Mouse (Mus musculus): ENCODE results near the gene Insc. TPM values are rescaled to one million over a fixed set of nuclear protein-coding genes. Genes with fewer than 3 reads are reported as not detected.
"Not testable (repeated sequence)": the region's sequence is repeated elsewhere in the genome, so short reads cannot be mapped to it uniquely, and the experiment has no call there.

Insc gene
- 5.7 and 7.0 TPM in 2 replicates for polyA plus RNA-seq (2016; fragmentation: Nextera tagmentation; extraction: Ambion mirVana)

- no peak within 1 kb of the TSS for H3K9ac ChIP-seq
- no peak within 1 kb of the TSS for H3K4me2 ChIP-seq (replicated peaks)
- peaks cover 4% of the 10 kb centered on the region; the same call in 1 of the 2 replicates for H3K27me3 ChIP-seq
- WGBS, result 68% methylated on average over 5 of the region's 5 CpGs
- H3K4me3 ChIP-seq, result no peak within 1 kb of the TSS
- no peaks in the 10 kb centered on the region for H3K36me3 ChIP-seq
- ATAC-seq (ENCODE audit: insufficient number of reproducible peaks, insufficient read depth, low FRiP score, low TSS enrichment), result no peak
- H3K4me1 ChIP-seq, result peaks cover 15% of the 10 kb centered on the region; the same call in 1 of the 2 replicates
- H3K9me3 ChIP-seq, result no peaks in the 10 kb centered on the region
- no peak within 1 kb of the TSS for H3K27ac ChIP-seq
These were observed at the start of gene Insc for GRCm38 (mm10) chr7:114743022-114743780. Gene Insc, plus strand, starts transcription at chr7:114743694.

- no peaks in the 10 kb centered on the region for H3K4me1 ChIP-seq
- no peaks in the 10 kb centered on the region for H3K27me3 ChIP-seq
- no peak overlapping the region for H3K4me3 ChIP-seq
- no peak overlapping the region for H3K4me2 ChIP-seq (replicated peaks)
- no peak for ATAC-seq (ENCODE audit: insufficient number of reproducible peaks, insufficient read depth, low FRiP score, low TSS enrichment)
- no peak overlapping the region for H3K27ac ChIP-seq
- H3K36me3 ChIP-seq, result no peaks in the 10 kb centered on the region
- H3K9me3 ChIP-seq, result no peaks in the 10 kb centered on the region
- H3K9ac ChIP-seq, result no peak overlapping the region
- WGBS, result 46% methylated on average over 2 of the region's 2 CpGs
These were observed 42.6 kb upstream of the Insc start for GRCm38 (mm10) chr7:114700871-114701270.

DNA sequence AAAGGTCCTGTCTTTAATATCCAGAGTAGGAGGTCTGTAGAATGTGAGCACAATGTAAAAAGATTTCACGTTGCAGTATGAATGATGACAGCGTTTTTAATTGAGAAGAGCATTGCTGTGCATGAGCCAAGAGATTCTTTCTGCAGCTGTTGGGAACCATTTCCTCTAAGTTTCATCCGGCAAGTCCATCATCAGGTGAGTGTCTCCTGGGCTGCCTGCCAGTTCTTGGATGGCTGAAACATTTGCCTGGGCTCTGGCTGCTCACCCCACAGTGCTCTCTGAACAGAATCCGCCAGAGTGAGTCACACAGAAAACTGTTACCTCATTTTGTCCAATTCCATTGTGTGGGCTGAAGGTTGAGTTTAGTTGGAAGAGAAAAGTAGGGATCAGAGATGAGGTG is 36.8 kb upstream of the Insc start:
- no peaks in the 10 kb centered on the region for H3K9me3 ChIP-seq
- ATAC-seq (ENCODE audit: insufficient number of reproducible peaks, insufficient read depth, low FRiP score, low TSS enrichment), result no peak
- H3K4me1 ChIP-seq, result no peaks in the 10 kb centered on the region
- no peak overlapping the region for H3K27ac ChIP-seq
- H3K9ac ChIP-seq, result no peak overlapping the region
- no peak overlapping the region for H3K4me2 ChIP-seq (replicated peaks)
- WGBS, result 82% methylated on average over 4 of the region's 4 CpGs
- H3K36me3 ChIP-seq, result no peaks in the 10 kb centered on the region
- no peak overlapping the region for H3K4me3 ChIP-seq
- H3K27me3 ChIP-seq, result no peaks in the 10 kb centered on the region

GRCm38 (mm10) chr7:114707398-114707797 is 36.1 kb upstream of the Insc start:
- H3K9ac ChIP-seq, result no peak overlapping the region
- no peak overlapping the region for H3K27ac ChIP-seq
- no peaks in the 10 kb centered on the region for H3K27me3 ChIP-seq
- no peaks in the 10 kb centered on the region for H3K9me3 ChIP-seq
- no peak overlapping the region for H3K4me2 ChIP-seq (replicated peaks)
- H3K4me3 ChIP-seq, result no peak overlapping the region
- H3K4me1 ChIP-seq, result no peaks in the 10 kb centered on the region
- H3K36me3 ChIP-seq, result no peaks in the 10 kb centered on the region
- no peak for ATAC-seq (ENCODE audit: insufficient number of reproducible peaks, insufficient read depth, low FRiP score, low TSS enrichment)
- WGBS, result 67% methylated on average over 1 of the region's 1 CpGs

DNA sequence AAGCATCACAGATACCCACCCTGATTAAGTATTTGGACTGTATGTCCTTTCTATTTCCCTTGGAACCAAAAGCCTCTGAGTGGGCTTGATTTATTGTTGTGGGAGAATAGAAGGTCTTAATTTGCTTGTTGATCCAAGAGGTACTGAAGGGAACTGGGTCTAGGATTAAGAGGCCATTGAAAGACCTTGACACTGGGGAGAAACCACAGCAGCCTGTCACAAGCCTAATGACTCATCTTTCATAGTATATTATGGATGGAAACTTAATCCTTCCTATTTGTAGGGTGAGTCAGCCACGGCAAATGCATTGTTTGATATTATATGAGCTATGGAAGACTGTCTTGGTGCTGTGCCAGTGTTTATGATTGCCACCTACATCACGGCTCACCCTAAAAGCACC is 33.1 kb upstream of the Insc start:
- Histone ChIP-seq H3K4me3 (no peak overlapping the region), H3K36me3 (no peaks in the 10 kb centered on the region), H3K9me3 (no peaks in the 10 kb centered on the region), H3K27ac (no peak overlapping the region), H3K4me1 (no peaks in the 10 kb centered on the region), H3K4me2 (replicated peaks) (no peak overlapping the region), H3K27me3 (no peaks in the 10 kb centered on the region), H3K9ac (no peak overlapping the region)
- 66% methylated on average over 2 of the region's 2 CpGs for WGBS
- no peak for ATAC-seq (ENCODE audit: insufficient number of reproducible peaks, insufficient read depth, low FRiP score, low TSS enrichment)

DNA sequence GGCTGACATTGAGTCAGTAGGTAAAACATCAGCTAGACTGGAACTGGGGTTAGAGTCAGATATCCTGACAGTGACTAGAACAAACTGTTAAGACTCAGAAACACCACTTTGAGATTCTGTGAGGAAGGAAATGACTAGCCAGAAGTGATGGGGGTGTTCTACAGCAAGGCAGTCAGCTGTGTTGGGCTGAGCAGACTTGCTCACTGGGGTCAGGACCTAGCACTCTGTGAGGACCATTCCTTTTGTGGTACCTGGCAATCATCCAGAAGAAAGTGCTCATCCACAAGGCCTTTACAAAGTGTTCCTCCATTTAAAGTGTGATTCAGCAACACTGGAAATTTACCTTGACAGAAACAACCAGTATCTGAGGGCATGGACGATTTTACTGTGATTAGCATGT is 31.0 kb upstream of the Insc start:
- H3K27ac ChIP-seq, result no peak overlapping the region
- ATAC-seq (ENCODE audit: insufficient number of reproducible peaks, insufficient read depth, low FRiP score, low TSS enrichment), result no peak
- H3K36me3 ChIP-seq, result no peaks in the 10 kb centered on the region
- WGBS, result 67% methylated on average over 1 of the region's 1 CpGs
- H3K27me3 ChIP-seq, result peaks cover 11% of the 10 kb centered on the region
- H3K4me2 ChIP-seq (replicated peaks), result no peak overlapping the region
- H3K9me3 ChIP-seq, result no peaks in the 10 kb centered on the region
- H3K4me1 ChIP-seq, result no peaks in the 10 kb centered on the region
- H3K4me3 ChIP-seq, result no peak overlapping the region
- H3K9ac ChIP-seq, result no peak overlapping the region

GRCm38 (mm10) chr7:114718300-114718699 is 25.2 kb upstream of the Insc start, which contains the start of gene Calcb:
Gene Calcb, plus strand, starts transcription at chr7:114718643.
- H3K4me1 ChIP-seq, result peaks cover 17% of the 10 kb centered on the region; the same call in 1 of the 2 replicates
- H3K4me3 ChIP-seq, result peak within 1 kb of the TSS; percentile 17; the same call in 1 of the 2 replicates
- no peaks in the 10 kb centered on the region for H3K36me3 ChIP-seq
- no peak within 1 kb of the TSS for H3K27ac ChIP-seq
- H3K4me2 ChIP-seq (replicated peaks), result peak within 1 kb of the TSS; percentile 42
- WGBS, result 7% methylated on average over 11 of the region's 11 CpGs
- no peak within 1 kb of the TSS for H3K9ac ChIP-seq
- peak; percentile 52; the same call in 1 of the 2 replicates for ATAC-seq (ENCODE audit: insufficient number of reproducible peaks, insufficient read depth, low FRiP score, low TSS enrichment)
- H3K9me3 ChIP-seq, result no peaks in the 10 kb centered on the region
- peaks cover 50% of the 10 kb centered on the region for H3K27me3 ChIP-seq

DNA sequence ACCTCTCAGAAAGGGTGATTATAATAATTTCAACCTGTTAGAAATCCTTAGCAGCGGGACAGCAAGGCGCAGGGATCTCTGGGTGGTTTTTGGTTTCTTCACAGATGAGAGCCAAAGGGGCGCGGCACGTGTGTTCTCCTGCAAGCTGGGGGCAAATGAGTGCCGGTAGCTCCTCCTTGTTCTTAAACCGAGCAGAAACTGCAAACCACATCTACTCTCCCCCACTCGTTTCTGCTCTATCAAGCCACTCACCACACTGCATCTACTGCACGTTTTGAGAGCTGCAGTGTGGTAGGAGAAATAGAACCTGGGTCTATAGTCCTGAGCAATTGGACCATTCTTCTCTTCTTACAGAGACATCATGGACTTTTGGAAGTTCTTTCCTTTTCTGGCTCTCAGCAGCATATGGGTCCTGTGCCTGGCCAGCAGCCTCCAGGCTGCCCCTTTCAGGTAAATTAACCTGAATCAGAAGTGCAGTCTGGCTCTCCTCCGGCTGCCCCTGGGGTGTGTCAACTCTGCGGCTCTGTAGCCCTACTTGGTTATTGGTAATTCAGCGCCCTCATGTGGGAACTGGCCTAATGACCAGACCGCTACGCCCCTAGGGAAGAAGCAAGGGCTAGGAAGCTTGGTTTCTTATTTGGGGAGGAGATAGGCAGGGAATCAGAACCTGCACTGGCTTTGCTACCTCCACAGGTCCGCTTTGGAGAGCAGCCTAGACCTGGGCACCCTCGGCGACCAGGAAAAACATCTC is 23.9 kb upstream of the Insc start:
- Histone ChIP-seq H3K27ac (no peak overlapping the region), H3K9ac (no peak overlapping the region), H3K4me2 (replicated peaks) (peak overlapping the region; percentile 42), H3K9me3 (no peaks in the 10 kb centered on the region), H3K27me3 (peaks cover 50% of the 10 kb centered on the region), H3K4me1 (peaks cover 17% of the 10 kb centered on the region; the same call in 1 of the 2 replicates), H3K36me3 (no peaks in the 10 kb centered on the region), H3K4me3 (peak overlapping the region; percentile 17; the same call in 1 of the 2 replicates)
- no peak; the same call in 1 of the 2 replicates for ATAC-seq (ENCODE audit: insufficient number of reproducible peaks, insufficient read depth, low FRiP score, low TSS enrichment)
- WGBS, result 4% methylated on average over 17 of the region's 17 CpGs

GRCm38 (mm10) chr7:114729696-114730095 is 13.8 kb upstream of the Insc start:
- H3K9ac ChIP-seq; H3K9me3 ChIP-seq; H3K4me1 ChIP-seq; H3K4me2 ChIP-seq (replicated peaks); H3K27ac ChIP-seq; ATAC-seq (ENCODE audit: insufficient number of reproducible peaks, insufficient read depth, low FRiP score, low TSS enrichment); H3K4me3 ChIP-seq; H3K27me3 ChIP-seq; H3K36me3 ChIP-seq: not testable (repeated sequence)
- 62% methylated on average over 4 of the region's 4 CpGs for WGBS

DNA sequence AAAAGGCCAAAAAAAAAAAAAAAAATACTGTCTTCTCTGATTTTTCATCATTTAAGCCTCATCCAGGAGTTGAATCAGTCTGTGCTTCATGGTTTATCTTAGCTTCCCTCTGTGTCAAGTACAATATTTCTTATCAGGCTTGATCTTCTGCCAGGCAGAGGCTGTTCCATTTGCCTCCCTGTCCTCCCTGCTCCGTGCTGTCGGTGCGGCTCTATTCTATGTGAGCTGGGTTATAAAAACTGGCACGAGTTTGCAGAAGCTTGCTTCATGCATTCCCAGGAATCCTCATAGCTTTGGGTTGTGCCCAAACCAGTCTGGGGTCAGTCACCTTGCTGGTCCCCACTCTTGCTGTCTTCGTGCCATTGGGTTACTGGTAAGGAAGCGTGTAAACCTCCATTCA is 12.3 kb upstream of the Insc start:
- WGBS, result 75% methylated on average over 6 of the region's 6 CpGs
- Histone ChIP-seq H3K27ac (no peak overlapping the region), H3K4me3 (no peak overlapping the region), H3K4me2 (replicated peaks) (no peak overlapping the region), H3K36me3 (no peaks in the 10 kb centered on the region), H3K9ac (no peak overlapping the region), H3K4me1 (no peaks in the 10 kb centered on the region), H3K9me3 (no peaks in the 10 kb centered on the region), H3K27me3 (no peaks in the 10 kb centered on the region)
- no peak for ATAC-seq (ENCODE audit: insufficient number of reproducible peaks, insufficient read depth, low FRiP score, low TSS enrichment)

- 41% methylated on average over 4 of the region's 4 CpGs for WGBS
- not testable (repeated sequence) for H3K9me3 ChIP-seq; H3K27me3 ChIP-seq; H3K9ac ChIP-seq; ATAC-seq (ENCODE audit: insufficient number of reproducible peaks, insufficient read depth, low FRiP score, low TSS enrichment); H3K4me1 ChIP-seq; H3K27ac ChIP-seq; H3K4me3 ChIP-seq; H3K4me2 ChIP-seq (replicated peaks); H3K36me3 ChIP-seq
These were observed 11.8 kb upstream of the Insc start for GRCm38 (mm10) chr7:114731700-114732099.

GRCm38 (mm10) chr7:114736256-114736655 is 7.2 kb upstream of the Insc start:
- no peaks in the 10 kb centered on the region for H3K9me3 ChIP-seq
- WGBS, result 82% methylated on average over 5 of the region's 5 CpGs
- H3K27ac ChIP-seq, result no peak overlapping the region
- H3K36me3 ChIP-seq, result no peaks in the 10 kb centered on the region
- no peak for ATAC-seq (ENCODE audit: insufficient number of reproducible peaks, insufficient read depth, low FRiP score, low TSS enrichment)
- no peaks in the 10 kb centered on the region for H3K4me1 ChIP-seq
- no peaks in the 10 kb centered on the region for H3K27me3 ChIP-seq
- no peak overlapping the region for H3K4me3 ChIP-seq
- H3K9ac ChIP-seq, result no peak overlapping the region
- H3K4me2 ChIP-seq (replicated peaks), result no peak overlapping the region
